Mouse (Mus musculus): Measurements from ENCODE around the gene Frrs1.

The Frrs1 gene

DNA sequence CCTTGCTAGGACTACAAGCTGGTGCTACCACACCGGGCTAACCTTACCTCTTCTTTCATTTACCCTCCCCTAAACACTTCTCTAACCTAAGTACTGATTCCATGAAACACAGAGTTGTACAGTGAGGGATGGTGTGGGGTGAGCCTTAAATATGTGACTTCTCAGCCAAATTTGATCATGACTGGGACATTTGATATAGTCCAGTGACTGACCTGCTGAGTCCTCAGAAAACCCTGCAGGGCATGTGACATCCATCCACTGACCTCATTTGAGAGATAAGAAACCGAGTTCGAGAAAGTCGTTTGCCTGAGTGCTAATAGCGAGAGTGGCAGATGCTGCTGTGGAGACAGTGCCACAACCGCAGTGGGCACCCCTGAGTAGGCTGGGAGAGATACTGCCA lies 55.1 kb downstream of the Frrs1 start:
- DNase-seq (ENCODE audit: low spot score) = no peak

DNA sequence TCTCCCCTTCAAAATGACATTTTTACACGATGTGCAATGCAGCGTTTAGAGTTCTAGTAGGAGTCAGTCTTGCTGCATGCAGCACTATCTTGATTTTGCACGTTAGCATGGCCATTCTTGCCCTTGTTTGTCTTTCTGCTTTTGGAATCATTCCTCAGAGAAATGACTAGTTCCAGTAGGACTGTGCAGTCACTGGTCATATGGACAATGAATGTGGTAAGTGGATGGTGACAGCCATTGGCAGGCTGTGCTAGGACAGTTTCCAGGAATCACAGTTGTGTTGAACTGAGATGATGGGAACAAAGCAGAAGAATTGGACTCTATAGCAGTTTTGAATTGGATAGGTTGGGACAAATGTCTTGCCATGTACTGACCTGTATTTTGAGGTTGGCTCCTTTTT lies 55.7 kb downstream of the Frrs1 start:
- DNase-seq (ENCODE audit: low spot score) = no peak

DNA sequence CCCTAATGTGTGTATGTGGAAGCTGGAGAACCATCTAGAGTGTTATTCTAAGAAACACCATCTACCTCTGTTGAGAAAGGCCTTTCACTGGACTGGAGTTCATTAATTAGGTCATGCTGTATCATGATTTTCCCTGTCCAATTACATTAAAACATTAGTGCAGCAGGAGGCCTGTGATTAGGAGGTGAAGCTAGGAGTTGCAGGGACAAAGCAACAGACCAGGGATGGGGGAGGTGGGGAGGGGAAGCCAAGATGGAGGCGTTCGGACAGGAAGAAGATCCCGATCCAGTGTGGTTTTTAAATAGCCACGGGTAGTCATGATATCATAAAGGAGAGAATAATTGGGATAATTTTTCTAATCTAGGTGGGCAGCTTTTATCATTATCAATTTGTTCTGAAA lies 57.8 kb downstream of the Frrs1 start:
- DNase-seq (ENCODE audit: low spot score) = peak; percentile 12

- no peak for DNase-seq (ENCODE audit: low spot score)
Measured at GRCm38 (mm10) chr3:116921535-116921934, 62.3 kb downstream of the Frrs1 start.

DNA sequence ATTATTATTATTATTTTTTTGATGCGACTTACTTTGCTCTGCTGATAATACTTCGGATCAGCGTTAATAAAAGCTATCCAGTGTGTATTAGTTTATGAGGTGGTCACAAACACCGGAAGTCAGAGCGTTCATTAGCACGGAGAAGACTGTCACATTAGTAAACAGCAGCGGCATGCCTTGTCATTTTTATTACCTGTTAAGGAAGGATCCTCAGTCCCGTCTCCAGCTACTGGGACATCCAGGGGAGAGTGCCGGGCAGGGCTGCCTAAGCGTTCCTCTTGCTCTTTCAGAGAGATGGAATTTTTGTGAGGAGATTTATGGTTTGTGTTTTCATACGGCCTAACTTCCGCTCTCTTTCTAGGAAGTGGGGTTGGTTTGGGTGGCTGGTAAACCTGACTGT lies 63.8 kb downstream of the Frrs1 start:
- no peak for DNase-seq (ENCODE audit: low spot score)

GRCm38 (mm10) chr3:116928994-116929393 lies 69.7 kb downstream of the Frrs1 start:
- peak; percentile 56 for DNase-seq (ENCODE audit: low spot score)

- DNase-seq (ENCODE audit: low spot score) = no peak
Measured at GRCm38 (mm10) chr3:116933158-116933557, 73.9 kb downstream of the Frrs1 start.

GRCm38 (mm10) chr3:116936934-116937691 lies 77.8 kb downstream of the Frrs1 start:
- DNase-seq (ENCODE audit: low spot score) = no peak

- DNase-seq (ENCODE audit: low spot score) = no peak
Measured at GRCm38 (mm10) chr3:116940804-116941558, 81.7 kb downstream of the Frrs1 start.

GRCm38 (mm10) chr3:116941559-116942117 lies 82.4 kb downstream of the Frrs1 start:
- no peak for DNase-seq (ENCODE audit: low spot score)

DNA sequence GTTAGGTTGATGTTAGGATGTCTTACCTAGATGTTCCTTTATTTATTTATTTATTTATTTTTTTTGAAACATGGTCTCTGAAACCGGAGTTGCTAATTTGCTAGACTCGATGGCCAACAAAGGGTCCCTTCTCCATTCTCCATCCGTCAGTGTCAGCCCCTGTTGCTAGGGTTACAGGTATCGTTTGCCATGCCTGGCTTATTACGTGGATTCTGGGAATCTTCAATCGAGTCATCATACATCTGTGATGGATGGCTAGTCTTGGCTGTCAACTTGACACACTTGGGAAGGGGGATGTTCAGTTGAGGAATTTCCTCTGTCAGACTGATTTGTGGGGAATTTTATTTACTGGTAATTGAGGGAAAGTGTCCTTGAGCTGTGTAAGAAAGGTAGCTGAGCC lies 83.5 kb downstream of the Frrs1 start:
- no peak for DNase-seq (ENCODE audit: low spot score)

- no peak for DNase-seq (ENCODE audit: low spot score)
Measured at GRCm38 (mm10) chr3:116943422-116943821, 84.2 kb downstream of the Frrs1 start.

GRCm38 (mm10) chr3:116946476-116946875 lies 87.2 kb downstream of the Frrs1 start:
- DNase-seq (ENCODE audit: low spot score) = no peak

- no peak for DNase-seq (ENCODE audit: low spot score)
Measured at GRCm38 (mm10) chr3:116950665-116951115, 91.4 kb downstream of the Frrs1 start.

DNA sequence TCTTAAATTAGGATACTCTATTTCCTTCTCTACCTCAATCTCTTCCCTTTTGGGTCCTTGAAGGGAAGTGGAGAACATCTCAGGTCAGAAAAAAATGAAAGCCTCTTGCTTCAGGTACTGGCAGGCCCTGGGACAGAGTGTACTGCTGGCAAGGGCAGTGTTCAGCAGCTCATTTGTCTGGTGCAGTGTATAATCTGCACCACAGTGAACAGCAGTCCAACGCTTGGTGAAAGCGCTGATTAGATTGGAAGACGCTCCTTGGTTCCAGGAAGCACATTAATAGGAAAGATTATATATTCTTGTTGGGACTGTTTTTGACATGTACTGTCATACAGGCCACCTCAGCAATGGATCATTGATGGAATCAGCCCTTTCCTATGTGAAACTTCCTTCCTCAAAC lies 92.2 kb downstream of the Frrs1 start:
- DNase-seq (ENCODE audit: low spot score) = no peak

- DNase-seq (ENCODE audit: low spot score) = no peak
Measured at GRCm38 (mm10) chr3:116952242-116952899, 93.1 kb downstream of the Frrs1 start.

DNA sequence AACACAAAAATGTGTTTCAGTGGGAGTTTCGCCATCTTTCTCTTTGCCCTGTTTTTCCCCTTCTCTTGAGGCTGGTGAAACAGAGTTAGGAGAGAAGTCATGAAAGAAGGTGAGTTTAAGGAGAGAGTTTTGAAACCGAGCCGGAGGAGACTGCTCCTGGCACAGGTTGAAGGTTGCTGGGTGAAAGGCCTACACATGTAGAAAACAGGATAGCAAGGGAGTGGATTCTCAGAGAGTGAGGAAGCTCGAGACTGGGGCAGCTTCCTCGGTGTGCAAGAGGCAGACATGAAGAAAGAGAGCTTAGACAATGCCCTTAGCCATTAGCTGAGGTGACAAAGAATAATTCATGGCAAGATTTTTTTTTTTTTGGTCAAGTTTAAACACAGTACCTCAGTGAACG lies 94.1 kb downstream of the Frrs1 start:
- no peak for DNase-seq (ENCODE audit: low spot score)

- no peak for DNase-seq (ENCODE audit: low spot score)
Measured at GRCm38 (mm10) chr3:116955061-116955460, 95.8 kb downstream of the Frrs1 start.
